Mouse (Mus musculus) testis, postnatal 14 days (tissue): ENCODE measurements at regions not wholly inside any gene's neighbourhood (a gene's known extent, or its start where the extent isn't known, plus 50 kb on each side); places are given as distances from the start of the nearest gene placed in this dataset.

Experiments used
- DNase-seq: peaks from one replicate; pipeline ENCODE4 v3.0.0; 2021; ENCODE audit warnings: low spot score

- DNase-seq, result peak; percentile 16
Observed at GRCm38 (mm10) chr11:45058658-45059057, 441.5 kb downstream of the Ebf1 start.

- DNase-seq, result no peak
Observed at GRCm38 (mm10) chr11:45066592-45066991, 449.5 kb downstream of the Ebf1 start.

- no peak for DNase-seq
Observed at GRCm38 (mm10) chr11:45070280-45070679, 453.2 kb downstream of the Ebf1 start.

GRCm38 (mm10) chr11:45071195-45071594, 454.1 kb downstream of the Ebf1 start:
- DNase-seq, result no peak

GRCm38 (mm10) chr11:45084506-45085037, 467.5 kb downstream of the Ebf1 start:
- no peak for DNase-seq

GRCm38 (mm10) chr11:45085145-45085544, 468.0 kb downstream of the Ebf1 start:
- no peak for DNase-seq

GRCm38 (mm10) chr11:45087186-45087915, 470.2 kb downstream of the Ebf1 start:
- DNase-seq, result no peak

GRCm38 (mm10) chr11:45088286-45088685, 471.2 kb downstream of the Ebf1 start:
- no peak for DNase-seq

GRCm38 (mm10) chr11:45089561-45089960, 472.4 kb downstream of the Ebf1 start:
- DNase-seq, result no peak

- peak; percentile 43 for DNase-seq
Observed at GRCm38 (mm10) chr11:45103498-45104336, 486.6 kb downstream of the Ebf1 start.

- DNase-seq, result no peak
Observed at GRCm38 (mm10) chr11:45116702-45117101, 499.6 kb downstream of the Ebf1 start.

GRCm38 (mm10) chr11:45123276-45123675, 506.2 kb downstream of the Ebf1 start:
- no peak for DNase-seq

GRCm38 (mm10) chr11:45136781-45137180, 519.7 kb downstream of the Ebf1 start:
- no peak for DNase-seq

- DNase-seq, result no peak
Observed at GRCm38 (mm10) chr11:45138351-45138975, 521.3 kb downstream of the Ebf1 start.

- DNase-seq, result no peak
Observed at GRCm38 (mm10) chr11:45140490-45140889, 523.4 kb downstream of the Ebf1 start.

- DNase-seq, result no peak
Observed at GRCm38 (mm10) chr11:45154070-45154469, 537.0 kb downstream of the Ebf1 start.

GRCm38 (mm10) chr11:45154497-45154896, 537.4 kb downstream of the Ebf1 start:
- no peak for DNase-seq

GRCm38 (mm10) chr11:45155782-45156181, 538.7 kb downstream of the Ebf1 start:
- no peak for DNase-seq

- DNase-seq, result no peak
Observed at GRCm38 (mm10) chr11:45158282-45158681, 541.2 kb downstream of the Ebf1 start.

- DNase-seq, result no peak
Observed at GRCm38 (mm10) chr11:45160871-45161270, 543.8 kb downstream of the Ebf1 start.

GRCm38 (mm10) chr11:45173546-45173945, 556.4 kb downstream of the Ebf1 start:
- no peak for DNase-seq

GRCm38 (mm10) chr11:45174071-45174470, 557.0 kb downstream of the Ebf1 start:
- DNase-seq, result no peak
